Mouse (Mus musculus): ENCODE data around the gene Trpv2. TPM values are rescaled to one million over a fixed set of nuclear protein-coding genes. Genes with fewer than 3 reads are reported as not detected.

The Trpv2 gene
- total and polyA plus RNA-seq, 2 experiments from 2014 or later: 31.0 to 55.4 TPM

GRCm38 (mm10) chr11:62563590-62563989 is 10.7 kb upstream of the Trpv2 start:
- no peak for ATAC-seq (ENCODE audit: low FRiP score)
- H3K9ac ChIP-seq (replicated peaks; ENCODE audit: low read length, poor library complexity, severe bottlenecking): no peak overlapping the region
- no peak overlapping the region for H3K27ac ChIP-seq (ENCODE audit: low read depth, low read length)
- WGBS: 88% methylated on average over 2 of the region's 2 CpGs
- H3K36me3 ChIP-seq (ENCODE audit: insufficient read depth, low read length): no peaks in the 10 kb centered on the region
- no peaks in the 10 kb centered on the region for H3K4me1 ChIP-seq (ENCODE audit: insufficient read depth, low read length)
- H3K4me2 ChIP-seq (ENCODE audit: low read depth, low read length, poor library complexity, severe bottlenecking): no peak overlapping the region
- H3K9me3 ChIP-seq (ENCODE audit: low read length): no peaks in the 10 kb centered on the region
- no peak overlapping the region for H3K4me3 ChIP-seq (ENCODE audit: low read depth, low read length)
- no peak for TF ChIP-seq CTCF (IDR thresholded peaks at IDR 0.05)
- no peak for DNase-seq (ENCODE audit: low spot score)
- no peaks in the 10 kb centered on the region for H3K27me3 ChIP-seq (ENCODE audit: insufficient read depth, low read length)

GRCm38 (mm10) chr11:62565747-62566146 is 8.5 kb upstream of the Trpv2 start:
- Histone ChIP-seq H3K36me3 (ENCODE audit: insufficient read depth, low read length) (no peaks in the 10 kb centered on the region), H3K9ac (replicated peaks; ENCODE audit: low read length, poor library complexity, severe bottlenecking) (no peak overlapping the region), H3K27ac (ENCODE audit: low read depth, low read length) (no peak overlapping the region), H3K4me1 (ENCODE audit: insufficient read depth, low read length) (no peaks in the 10 kb centered on the region), H3K4me2 (ENCODE audit: low read depth, low read length, poor library complexity, severe bottlenecking) (no peak overlapping the region), H3K4me3 (ENCODE audit: low read depth, low read length) (no peak overlapping the region), H3K27me3 (ENCODE audit: insufficient read depth, low read length) (no peaks in the 10 kb centered on the region), H3K9me3 (ENCODE audit: low read length) (no peaks in the 10 kb centered on the region)
- DNase-seq (ENCODE audit: low spot score) (no peak), ATAC-seq (ENCODE audit: low FRiP score) (no peak)
- TF ChIP-seq CTCF (IDR thresholded peaks at IDR 0.05): no peak
- WGBS: 80% methylated on average over 7 of the region's 7 CpGs

- WGBS: 67% methylated on average over 1 of the region's 1 CpGs
- DNase-seq (ENCODE audit: low spot score) (no peak), ATAC-seq (ENCODE audit: low FRiP score) (no peak)
- TF ChIP-seq CTCF (IDR thresholded peaks at IDR 0.05): no peak
- no peak overlapping the region for H3K27ac ChIP-seq (ENCODE audit: low read depth, low read length)
- H3K4me1 ChIP-seq (ENCODE audit: insufficient read depth, low read length): no peaks in the 10 kb centered on the region
- no peaks in the 10 kb centered on the region for H3K9me3 ChIP-seq (ENCODE audit: low read length)
- H3K4me3 ChIP-seq (ENCODE audit: low read depth, low read length): no peak overlapping the region
- no peak overlapping the region for H3K4me2 ChIP-seq (ENCODE audit: low read depth, low read length, poor library complexity, severe bottlenecking)
- no peaks in the 10 kb centered on the region for H3K36me3 ChIP-seq (ENCODE audit: insufficient read depth, low read length)
- no peak overlapping the region for H3K9ac ChIP-seq (replicated peaks; ENCODE audit: low read length, poor library complexity, severe bottlenecking)
- H3K27me3 ChIP-seq (ENCODE audit: insufficient read depth, low read length): no peaks in the 10 kb centered on the region
These were observed 8.1 kb upstream of the Trpv2 start for GRCm38 (mm10) chr11:62566211-62566610.

- TF ChIP-seq CTCF (IDR thresholded peaks at IDR 0.05): no peak
- Histone ChIP-seq H3K4me2 (ENCODE audit: low read depth, low read length, poor library complexity, severe bottlenecking) (no peak overlapping the region), H3K4me1 (ENCODE audit: insufficient read depth, low read length) (no peaks in the 10 kb centered on the region), H3K36me3 (ENCODE audit: insufficient read depth, low read length) (no peaks in the 10 kb centered on the region), H3K27me3 (ENCODE audit: insufficient read depth, low read length) (no peaks in the 10 kb centered on the region), H3K4me3 (ENCODE audit: low read depth, low read length) (no peak overlapping the region), H3K9ac (replicated peaks; ENCODE audit: low read length, poor library complexity, severe bottlenecking) (no peak overlapping the region), H3K9me3 (ENCODE audit: low read length) (no peaks in the 10 kb centered on the region), H3K27ac (ENCODE audit: low read depth, low read length) (no peak overlapping the region)
- no peak for ATAC-seq (ENCODE audit: low FRiP score)
- DNase-seq (ENCODE audit: low spot score): no peak
- 67% methylated on average over 3 of the region's 3 CpGs for WGBS
These were observed 6.0 kb upstream of the Trpv2 start for GRCm38 (mm10) chr11:62568300-62568699.

- Histone ChIP-seq H3K9me3 (ENCODE audit: low read length) (no peaks in the 10 kb centered on the region), H3K27me3 (ENCODE audit: insufficient read depth, low read length) (no peaks in the 10 kb centered on the region), H3K36me3 (ENCODE audit: insufficient read depth, low read length) (0 out of 2 replicates have a peak, but pooled peaks cover 7% of the 10 kb centered on the region), H3K4me3 (ENCODE audit: low read depth, low read length) (no peak overlapping the region; the same call in 1 of the 2 replicates), H3K9ac (replicated peaks; ENCODE audit: low read length, poor library complexity, severe bottlenecking) (no peak overlapping the region), H3K4me2 (ENCODE audit: low read depth, low read length, poor library complexity, severe bottlenecking) (peak overlapping the region; percentile 94; the same call in 1 of the 2 replicates), H3K4me1 (ENCODE audit: insufficient read depth, low read length) (peaks cover 9% of the 10 kb centered on the region; the same call in 1 of the 2 replicates), H3K27ac (ENCODE audit: low read depth, low read length) (peak overlapping the region; percentile 85)
- WGBS: 83% methylated on average over 4 of the region's 4 CpGs
- no peak for DNase-seq (ENCODE audit: low spot score)
- TF ChIP-seq CTCF (IDR thresholded peaks at IDR 0.05): no peak
- ATAC-seq (ENCODE audit: low FRiP score): no peak
These were observed 408 bp downstream of the Trpv2 start for GRCm38 (mm10) chr11:62574703-62575085.

- Histone ChIP-seq H3K4me2 (ENCODE audit: low read depth, low read length, poor library complexity, severe bottlenecking) (peak overlapping the region; percentile 94), H3K4me1 (ENCODE audit: insufficient read depth, low read length) (peaks cover 9% of the 10 kb centered on the region; the same call in 1 of the 2 replicates), H3K36me3 (ENCODE audit: insufficient read depth, low read length) (0 out of 2 replicates have a peak, but pooled peaks cover 7% of the 10 kb centered on the region), H3K9ac (replicated peaks; ENCODE audit: low read length, poor library complexity, severe bottlenecking) (peak overlapping the region; percentile 66), H3K27ac (ENCODE audit: low read depth, low read length) (peak overlapping the region; percentile 85), H3K4me3 (ENCODE audit: low read depth, low read length) (peak overlapping the region; percentile 51), H3K9me3 (ENCODE audit: low read length) (no peaks in the 10 kb centered on the region), H3K27me3 (ENCODE audit: insufficient read depth, low read length) (no peaks in the 10 kb centered on the region)
- TF ChIP-seq CTCF (IDR thresholded peaks at IDR 0.05): peak; percentile 96
- peak; percentile 79 for ATAC-seq (ENCODE audit: low FRiP score)
- DNase-seq (ENCODE audit: low spot score): peak; percentile 90
- WGBS: 2% methylated on average over 9 of the region's 9 CpGs
These were observed 992 bp downstream of the Trpv2 start for GRCm38 (mm10) chr11:62575297-62575658.
